25 mouse cellular contexts compared by ENCODE assay signal in the genomic region with DNA sequence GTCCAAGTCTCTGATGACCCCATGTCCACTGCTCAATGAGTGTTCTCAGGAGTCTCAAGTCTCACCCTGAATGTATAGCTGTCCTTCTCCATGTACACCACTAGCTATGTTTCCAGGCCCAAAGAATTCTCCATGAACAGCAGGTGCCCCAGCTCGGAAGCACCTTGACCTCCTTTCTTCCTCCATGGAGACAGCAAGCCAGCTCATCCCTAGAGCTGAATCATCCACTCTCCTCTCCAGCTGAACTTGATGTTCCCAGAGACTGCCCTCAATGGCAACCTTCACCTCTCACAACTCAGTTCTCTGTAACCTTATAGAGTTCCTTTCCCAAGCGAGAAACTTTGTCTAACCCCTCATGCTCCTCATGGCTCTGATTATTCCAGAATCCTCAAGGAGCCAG. TPM values are rescaled to one million over a fixed set of nuclear protein-coding genes. Genes with fewer than 3 reads are reported as not detected.
"Had no signal": no experiment of that assay in that cellular context is flagged by ENCODE, and none has a peak within 500 bp of the region (broad histone marks: within the 10 kb centered on the region; RNA-seq: fewer than 3 reads in every experiment).

No protein-coding gene starts in this region.

- H3K4me2 ChIP-seq: lung, embryonic 14.5 days; midbrain, embryonic 12.5 days; neural tube, embryonic 13.5 days; neural tube, embryonic 15.5 days had no signal

- H3K9ac ChIP-seq: lung, embryonic 14.5 days; midbrain, embryonic 12.5 days; neural tube, embryonic 13.5 days; neural tube, embryonic 15.5 days had no signal

- H3K36me3 ChIP-seq: midbrain, embryonic 10.5 days; midbrain, embryonic 12.5 days; neural tube, embryonic 13.5 days; neural tube, embryonic 15.5 days had no signal

- DNase-seq: lung, adult 18-20 months; lung, embryonic 14.5 days; lung, postnatal 10 days; lung, postnatal 4 days; midbrain, embryonic 14.5 days; retina, postnatal 1 day; right cerebral cortex, adult 18-20 months; right cerebral cortex, postnatal 25 days; right cerebral cortex, postnatal 4 days; spleen, adult 18-20 months; thymus, adult 18-20 months; thymus, postnatal 36 days had no signal

- H3K27me3 ChIP-seq: midbrain, embryonic 12.5 days; neural tube, embryonic 13.5 days; neural tube, embryonic 15.5 days had no signal

- H3K27ac ChIP-seq: midbrain, embryonic 10.5 days; midbrain, embryonic 12.5 days; neural tube, embryonic 13.5 days; neural tube, embryonic 15.5 days had no signal

- ATAC-seq: midbrain, embryonic 16.5 days had no signal

- H3K9me3 ChIP-seq: midbrain, embryonic 10.5 days; midbrain, embryonic 12.5 days; neural tube, embryonic 13.5 days; neural tube, embryonic 15.5 days had no signal

- H3K4me3 ChIP-seq: midbrain, embryonic 10.5 days; midbrain, embryonic 12.5 days; myocyte; neural tube, embryonic 13.5 days; neural tube, embryonic 15.5 days had no signal

- H3K4me1 ChIP-seq: midbrain, embryonic 10.5 days; midbrain, embryonic 12.5 days; neural tube, embryonic 13.5 days; neural tube, embryonic 15.5 days had no signal

RNA-seq across cellular contexts. Expression of a gene that starts 8.1 kb away (rescaled TPM):
- total RNA-seq: megakaryocyte-erythroid progenitor cell, adult 5-6 weeks had no signal
- polyA plus RNA-seq: lung, embryonic 14.5 days; midbrain, embryonic 10.5 days; midbrain, embryonic 12.5 days; midbrain, embryonic 14.5 days; myocyte; neural tube, embryonic 11.5 days; neural tube, embryonic 13.5 days; neural tube, embryonic 15.5 days; stomach, embryonic 14.5 days; stomach, embryonic 16.5 days had no signal

RNA-seq across cellular contexts. Expression of a gene that starts 17.8 kb away (rescaled TPM):
- total RNA-seq: megakaryocyte, adult 5-6 weeks; megakaryocyte-erythroid progenitor cell, adult 5-6 weeks had no signal
- polyA plus RNA-seq: lung, embryonic 14.5 days; lung, embryonic 16.5 days; midbrain, embryonic 10.5 days; midbrain, embryonic 12.5 days; midbrain, embryonic 14.5 days; midbrain, embryonic 16.5 days; myocyte; neural tube, embryonic 11.5 days; neural tube, embryonic 13.5 days; neural tube, embryonic 15.5 days; small intestine, adult 2 months; stomach, embryonic 16.5 days had no signal

RNA-seq across cellular contexts. Expression of a gene that starts 33.0 kb away (rescaled TPM):
- total RNA-seq: megakaryocyte, adult 5-6 weeks; megakaryocyte-erythroid progenitor cell, adult 5-6 weeks had no signal
- polyA plus RNA-seq: lung, embryonic 14.5 days; lung, embryonic 16.5 days; midbrain, embryonic 10.5 days; midbrain, embryonic 12.5 days; midbrain, embryonic 14.5 days; midbrain, embryonic 16.5 days; myocyte; neural tube, embryonic 11.5 days; neural tube, embryonic 13.5 days; neural tube, embryonic 15.5 days; small intestine, adult 2 months; stomach, embryonic 14.5 days; stomach, embryonic 16.5 days had no signal

RNA-seq across cellular contexts. Expression of a gene that starts 44.7 kb away (rescaled TPM):
- total RNA-seq: megakaryocyte, adult 5-6 weeks; megakaryocyte-erythroid progenitor cell, adult 5-6 weeks had no signal
- polyA plus RNA-seq: lung, embryonic 14.5 days; lung, embryonic 16.5 days; midbrain, embryonic 10.5 days; midbrain, embryonic 12.5 days; midbrain, embryonic 14.5 days; midbrain, embryonic 16.5 days; myocyte; neural tube, embryonic 11.5 days; neural tube, embryonic 13.5 days; neural tube, embryonic 15.5 days; small intestine, adult 2 months; stomach, embryonic 14.5 days; stomach, embryonic 16.5 days had no signal
